Mouse (Mus musculus): Measurements from ENCODE around the gene Vmn2r115. TPM values are rescaled to one million over a fixed set of nuclear protein-coding genes. Genes with fewer than 3 reads are reported as not detected.
"Not testable (repeated sequence)": the region's sequence is repeated elsewhere in the genome, so short reads cannot be mapped to it uniquely, and the experiment has no call there.

Vmn2r115 gene
- not detected for total RNA-seq (2021)
- long read RNA-seq: 0 reads

DNA sequence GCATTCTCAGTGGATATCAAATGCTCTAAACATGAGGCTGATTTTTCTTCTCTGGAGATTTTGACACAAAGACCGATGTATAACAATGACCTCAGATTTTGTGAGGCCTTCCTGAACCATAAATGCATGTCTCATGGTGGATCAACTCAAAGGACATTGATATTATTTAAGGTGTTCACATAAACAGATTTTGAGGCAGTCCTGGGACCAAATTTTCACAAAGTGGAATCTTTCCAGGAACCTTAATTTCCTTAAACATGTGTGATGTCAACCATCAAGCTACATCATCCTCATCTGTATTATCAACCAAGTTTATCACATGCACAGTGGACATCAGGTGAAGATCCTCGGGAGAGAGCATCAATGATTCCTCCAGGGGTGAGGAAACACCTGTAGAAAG, at the start of gene Vmn2r115:
Gene Vmn2r115 (plus strand): TSS at position 301 of the 400 bp plus-strand sequence.
- DNase-seq (ENCODE audit: low spot score in 2 of 2): not testable (repeated sequence)

DNA sequence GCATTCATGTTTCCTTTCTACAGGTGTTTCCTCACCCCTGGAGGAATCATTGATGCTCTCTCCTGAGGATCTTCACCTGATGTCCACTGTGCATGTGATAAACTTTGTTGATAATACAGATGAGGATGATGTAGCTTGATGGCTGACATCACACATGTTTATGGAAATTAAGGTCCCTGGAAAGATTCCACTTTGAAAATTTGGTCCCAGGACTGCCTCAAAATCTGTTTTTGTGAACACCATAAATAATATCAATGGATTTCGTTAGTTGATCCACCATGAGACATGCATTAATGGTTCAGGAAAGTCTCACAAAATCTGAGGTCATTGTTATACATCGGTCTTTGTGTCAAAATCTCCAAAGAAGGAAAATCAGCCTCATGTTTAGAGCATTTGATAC, 31.1 kb upstream of the Vmn2r115 start, which contains the start of gene Vmn2r114:
Gene Vmn2r114 (minus strand): TSS at position 101 of the 400 bp plus-strand sequence.
- not testable (repeated sequence) for DNase-seq (ENCODE audit: low spot score in 2 of 2)

DNA sequence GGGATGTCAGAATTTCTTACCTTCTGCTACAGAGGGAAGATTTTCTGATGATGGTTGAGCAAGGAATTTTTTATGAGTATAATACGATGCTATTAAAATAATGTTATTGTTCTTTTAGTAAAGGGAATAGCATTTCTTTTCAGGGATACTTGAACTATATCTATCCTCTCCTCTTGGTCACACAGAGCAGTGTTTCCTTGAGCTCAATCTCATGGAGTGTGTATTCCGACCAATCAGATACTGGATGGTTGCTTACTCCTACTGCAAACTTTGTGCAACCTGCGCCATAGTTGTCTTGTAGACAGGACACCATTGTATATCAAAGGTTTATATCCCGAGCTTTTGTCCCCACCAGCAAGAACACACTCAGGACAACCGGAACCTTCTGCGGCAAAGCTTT, 12.9 kb upstream of the Vmn2r115 start:
- no peak for DNase-seq (ENCODE audit: low spot score in 2 of 2)

DNA sequence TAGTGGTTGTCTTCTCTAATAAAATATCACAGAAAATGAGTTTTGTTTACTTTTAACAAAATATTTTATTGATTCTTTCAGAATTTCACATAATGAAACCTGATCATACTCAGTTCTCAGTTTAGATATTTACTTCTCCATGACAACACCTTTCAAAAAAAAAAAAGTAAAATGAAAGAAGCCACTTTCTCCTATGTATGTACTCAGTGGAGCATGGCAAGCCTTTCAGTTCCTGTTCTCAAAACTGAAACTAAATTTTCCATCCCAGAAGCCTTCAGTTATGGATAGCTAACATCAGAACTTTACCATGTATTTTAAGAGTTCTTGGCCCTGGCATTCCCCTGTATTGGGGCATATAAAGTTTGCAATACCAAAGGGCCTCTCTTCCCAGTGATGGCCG, 8.1 kb downstream of the Vmn2r115 start:
- no peak for DNase-seq (ENCODE audit: low spot score in 2 of 2)

DNA sequence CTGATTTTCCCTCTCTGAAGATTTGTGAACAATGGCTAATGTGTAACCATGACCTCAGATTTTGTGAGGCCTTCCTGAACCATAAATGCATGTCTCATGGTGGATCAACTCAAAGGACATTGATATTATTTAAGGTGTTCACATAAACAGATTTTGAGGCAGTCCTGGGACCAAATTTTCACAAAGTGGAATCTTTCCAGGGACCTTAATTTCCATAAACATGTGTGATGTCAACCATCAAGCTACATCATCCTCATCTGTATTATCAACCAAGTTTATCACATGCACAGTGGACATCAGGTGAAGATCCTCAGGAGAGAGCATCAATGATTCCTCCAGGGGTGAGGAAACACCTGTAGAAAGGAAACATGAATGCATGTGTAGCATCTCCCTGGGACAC, 40.8 kb downstream of the Vmn2r115 start, which contains the start of gene Vmn2r116:
Gene Vmn2r116 (plus strand): TSS at position 301 of the 400 bp plus-strand sequence.
- DNase-seq (ENCODE audit: low spot score in 2 of 2): not testable (repeated sequence)

Other genes with a start within 250 kb of the Vmn2r115 start
- gene Zfp40, start 150.5 kb upstream of the Vmn2r115 start, total RNA-seq (2021): 10 to 100 TPM; 18.0 to 19.4 TPM
- not detected for gene Vmn2r114, start 31.2 kb upstream of the Vmn2r115 start, total RNA-seq (2021)
- gene Vmn2r116, start 40.9 kb downstream of the Vmn2r115 start, total RNA-seq (2021): not detected
- gene Vmn2r117, start 136.0 kb downstream of the Vmn2r115 start, total RNA-seq (2021): not detected
- 1 to 10 TPM; 7.9 to 8.0 TPM for gene Zfp213, start 220.5 kb downstream of the Vmn2r115 start, total RNA-seq (2021)

Data from layer of hippocampus, adult 18-20 months (tissue).